Mouse (Mus musculus): ENCODE measurements at regions not wholly inside any gene's neighbourhood (a gene's known extent, or its start where the extent isn't known, plus 50 kb on each side); places are given as distances from the start of the nearest gene placed in this dataset.

GRCm38 (mm10) chr2:103848923-103849700 is 51.7 kb upstream of the Caprin1 start:
- H3K9ac ChIP-seq (ENCODE audit: low read depth, low read length) = no peak overlapping the region
- H3K4me1 ChIP-seq (ENCODE audit: control insufficient read depth, insufficient read depth, low read length) = no peaks in the 10 kb centered on the region
- H3K4me3 ChIP-seq (ENCODE audit: low read depth, low read length) = no peak overlapping the region
- peaks cover 4% of the 10 kb centered on the region; the same call in 1 of the 2 replicates for H3K9me3 ChIP-seq (replicated peaks; ENCODE audit: control insufficient read depth, low read length, poor library complexity, severe bottlenecking)
- no peak overlapping the region for H3K4me2 ChIP-seq (ENCODE audit: low read length)
- WGBS = 76% methylated on average over 9 of the region's 9 CpGs
- H3K27me3 ChIP-seq (ENCODE audit: control insufficient read depth, insufficient read depth, low read depth, low read length) = no peaks in the 10 kb centered on the region
- no peak for ATAC-seq
- no peaks in the 10 kb centered on the region for H3K36me3 ChIP-seq (ENCODE audit: control insufficient read depth, insufficient read depth, low read length)
- H3K27ac ChIP-seq (ENCODE audit: low read length) = no peak overlapping the region

- Histone ChIP-seq H3K4me2 (ENCODE audit: low read length) (no peak overlapping the region), H3K9ac (ENCODE audit: low read depth, low read length) (no peak overlapping the region), H3K9me3 (replicated peaks; ENCODE audit: control insufficient read depth, low read length, poor library complexity, severe bottlenecking) (peaks cover 4% of the 10 kb centered on the region; the same call in 1 of the 2 replicates), H3K27ac (ENCODE audit: low read length) (no peak overlapping the region), H3K4me1 (ENCODE audit: control insufficient read depth, insufficient read depth, low read length) (no peaks in the 10 kb centered on the region), H3K27me3 (ENCODE audit: control insufficient read depth, insufficient read depth, low read depth, low read length) (no peaks in the 10 kb centered on the region), H3K4me3 (ENCODE audit: low read depth, low read length) (no peak overlapping the region), H3K36me3 (ENCODE audit: control insufficient read depth, insufficient read depth, low read length) (no peaks in the 10 kb centered on the region)
- ATAC-seq = no peak
- WGBS = 84% methylated on average over 9 of the region's 9 CpGs
Observed at GRCm38 (mm10) chr2:103849766-103850530, 52.5 kb upstream of the Caprin1 start.

GRCm38 (mm10) chr2:103850531-103850816 is 53.0 kb upstream of the Caprin1 start:
- WGBS = 93% methylated on average over 5 of the region's 5 CpGs
- no peak for ATAC-seq
- no peaks in the 10 kb centered on the region for H3K4me1 ChIP-seq (ENCODE audit: control insufficient read depth, insufficient read depth, low read length)

GRCm38 (mm10) chr2:103851171-103851570 is 53.7 kb upstream of the Caprin1 start:
- Histone ChIP-seq H3K36me3 (ENCODE audit: control insufficient read depth, insufficient read depth, low read length) (no peaks in the 10 kb centered on the region), H3K4me2 (ENCODE audit: low read length) (no peak overlapping the region), H3K4me1 (ENCODE audit: control insufficient read depth, insufficient read depth, low read length) (no peaks in the 10 kb centered on the region), H3K27ac (ENCODE audit: low read length) (no peak overlapping the region), H3K4me3 (ENCODE audit: low read depth, low read length) (no peak overlapping the region), H3K9ac (ENCODE audit: low read depth, low read length) (no peak overlapping the region), H3K9me3 (replicated peaks; ENCODE audit: control insufficient read depth, low read length, poor library complexity, severe bottlenecking) (peaks cover 4% of the 10 kb centered on the region; the same call in 1 of the 2 replicates), H3K27me3 (ENCODE audit: control insufficient read depth, insufficient read depth, low read depth, low read length) (no peaks in the 10 kb centered on the region)
- no peak for ATAC-seq
- WGBS = 84% methylated on average over 3 of the region's 3 CpGs

More at GRCm38 (mm10) chr2:103850531-103850816, 53.0 kb upstream of the Caprin1 start:
- Histone ChIP-seq H3K9ac (ENCODE audit: low read depth, low read length) (no peak overlapping the region), H3K27me3 (ENCODE audit: control insufficient read depth, insufficient read depth, low read depth, low read length) (no peaks in the 10 kb centered on the region), H3K9me3 (replicated peaks; ENCODE audit: control insufficient read depth, low read length, poor library complexity, severe bottlenecking) (peaks cover 4% of the 10 kb centered on the region; the same call in 1 of the 2 replicates), H3K4me2 (ENCODE audit: low read length) (no peak overlapping the region), H3K4me3 (ENCODE audit: low read depth, low read length) (no peak overlapping the region), H3K36me3 (ENCODE audit: control insufficient read depth, insufficient read depth, low read length) (no peaks in the 10 kb centered on the region), H3K27ac (ENCODE audit: low read length) (no peak overlapping the region)

GRCm38 (mm10) chr2:103861226-103861625 is 63.8 kb upstream of the Caprin1 start:
- Histone ChIP-seq H3K27me3 (ENCODE audit: control insufficient read depth, insufficient read depth, low read depth, low read length) (no peaks in the 10 kb centered on the region), H3K4me2 (ENCODE audit: low read length) (no peak overlapping the region), H3K4me3 (ENCODE audit: low read depth, low read length) (no peak overlapping the region), H3K4me1 (ENCODE audit: control insufficient read depth, insufficient read depth, low read length) (no peaks in the 10 kb centered on the region), H3K36me3 (ENCODE audit: control insufficient read depth, insufficient read depth, low read length) (no peaks in the 10 kb centered on the region), H3K27ac (ENCODE audit: low read length) (no peak overlapping the region), H3K9me3 (replicated peaks; ENCODE audit: control insufficient read depth, low read length, poor library complexity, severe bottlenecking) (no peaks in the 10 kb centered on the region), H3K9ac (ENCODE audit: low read depth, low read length) (no peak overlapping the region)
- 89% methylated on average over 8 of the region's 8 CpGs for WGBS
- ATAC-seq = no peak

- H3K27ac ChIP-seq (ENCODE audit: low read length) = no peak overlapping the region
- ATAC-seq = no peak
- H3K9me3 ChIP-seq (replicated peaks; ENCODE audit: control insufficient read depth, low read length, poor library complexity, severe bottlenecking) = no peaks in the 10 kb centered on the region
- H3K36me3 ChIP-seq (ENCODE audit: control insufficient read depth, insufficient read depth, low read length) = no peaks in the 10 kb centered on the region
- no peaks in the 10 kb centered on the region for H3K27me3 ChIP-seq (ENCODE audit: control insufficient read depth, insufficient read depth, low read depth, low read length)
- H3K9ac ChIP-seq (ENCODE audit: low read depth, low read length) = no peak overlapping the region
- H3K4me1 ChIP-seq (ENCODE audit: control insufficient read depth, insufficient read depth, low read length) = no peaks in the 10 kb centered on the region
- H3K4me3 ChIP-seq (ENCODE audit: low read depth, low read length) = no peak overlapping the region
- 77% methylated on average over 2 of the region's 2 CpGs for WGBS
- no peak overlapping the region for H3K4me2 ChIP-seq (ENCODE audit: low read length)
Observed at GRCm38 (mm10) chr2:103864254-103864653, 66.8 kb upstream of the Caprin1 start.

- Histone ChIP-seq H3K4me1 (ENCODE audit: control insufficient read depth, insufficient read depth, low read length) (no peaks in the 10 kb centered on the region), H3K27ac (ENCODE audit: low read length) (no peak overlapping the region), H3K27me3 (ENCODE audit: control insufficient read depth, insufficient read depth, low read depth, low read length) (no peaks in the 10 kb centered on the region), H3K9me3 (replicated peaks; ENCODE audit: control insufficient read depth, low read length, poor library complexity, severe bottlenecking) (no peaks in the 10 kb centered on the region), H3K9ac (ENCODE audit: low read depth, low read length) (no peak overlapping the region), H3K4me2 (ENCODE audit: low read length) (no peak overlapping the region), H3K36me3 (ENCODE audit: control insufficient read depth, insufficient read depth, low read length) (no peaks in the 10 kb centered on the region), H3K4me3 (ENCODE audit: low read depth, low read length) (no peak overlapping the region)
- ATAC-seq = no peak
- 69% methylated on average over 4 of the region's 4 CpGs for WGBS
Observed at GRCm38 (mm10) chr2:103865319-103866171, 68.1 kb upstream of the Caprin1 start.

GRCm38 (mm10) chr2:103867241-103867957 is 70.0 kb upstream of the Caprin1 start:
- WGBS = 70% methylated on average over 14 of the region's 14 CpGs

More at GRCm38 (mm10) chr2:103867241-103867957, 70.0 kb upstream of the Caprin1 start:
- Histone ChIP-seq H3K36me3 (ENCODE audit: control insufficient read depth, insufficient read depth, low read length) (no peaks in the 10 kb centered on the region), H3K4me1 (ENCODE audit: control insufficient read depth, insufficient read depth, low read length) (no peaks in the 10 kb centered on the region), H3K4me3 (ENCODE audit: low read depth, low read length) (no peak overlapping the region), H3K9me3 (replicated peaks; ENCODE audit: control insufficient read depth, low read length, poor library complexity, severe bottlenecking) (no peaks in the 10 kb centered on the region), H3K27ac (ENCODE audit: low read length) (no peak overlapping the region), H3K4me2 (ENCODE audit: low read length) (no peak overlapping the region), H3K27me3 (ENCODE audit: control insufficient read depth, insufficient read depth, low read depth, low read length) (no peaks in the 10 kb centered on the region), H3K9ac (ENCODE audit: low read depth, low read length) (no peak overlapping the region)
- no peak for ATAC-seq
